Mouse (Mus musculus) liver, adult 2 months (tissue): ENCODE data around the gene Tex2. TPM values are rescaled to one million over a fixed set of nuclear protein-coding genes. Genes with fewer than 3 reads are reported as not detected.
A peak's percentile ranks its signal among the peaks of the same experiment; 100 is the strongest.

ENCODE experiments used
- DNase-seq: peaks from one replicate; pipeline ENCODE4 v3.0.0-alpha.2; 2011; ENCODE audit warnings: low read depth, low spot score; ENCODE audit errors: extremely low read depth
- H3K27ac ChIP-seq: fragments of 200-500 bp; replicated peaks from 2 replicates; pipeline ENCODE4 v1.5.1; 2012; ENCODE audit warnings: low read depth, mild to moderate bottlenecking, control low read depth, inconsistent platforms, low read length; ENCODE audit not compliant: insufficient read depth
- H3K27me3 ChIP-seq: fragments of 200-500 bp; 2 replicates; pipeline ENCODE4 v1.6.1; 2012; ENCODE audit warnings: mild to moderate bottlenecking, moderate library complexity, low read length, inconsistent platforms; ENCODE audit not compliant: control insufficient read depth, insufficient read depth
- H3K36me3 ChIP-seq: fragments of 200-500 bp; 2 replicates; pipeline ENCODE4 v1.6.1; 2012; ENCODE audit warnings: low read length, inconsistent platforms; ENCODE audit not compliant: control insufficient read depth, insufficient read depth
- H3K4me1 ChIP-seq: fragments of 200-500 bp; 2 replicates; pipeline ENCODE4 v1.6.1; 2011; ENCODE audit warnings: low read length; ENCODE audit not compliant: control insufficient read depth, insufficient read depth
- H3K4me3 ChIP-seq: fragments of 200-500 bp; 2 replicates; pipeline ENCODE4 v1.5.1; 2011; ENCODE audit warnings: low read depth, mild to moderate bottlenecking, control low read depth, low read length, moderate library complexity; ENCODE audit not compliant: insufficient read depth
- H3K79me2 ChIP-seq: fragments of 200-500 bp; 2 replicates; pipeline ENCODE4 v1.6.1; 2012; ENCODE audit warnings: inconsistent platforms, mild to moderate bottlenecking, low read length, moderate library complexity; ENCODE audit not compliant: control insufficient read depth, insufficient read depth
- H3K9ac ChIP-seq: fragments of 200-500 bp; 2 replicates; pipeline ENCODE4 v1.6.1; 2012; ENCODE audit warnings: low read depth, mild to moderate bottlenecking, control low read depth, inconsistent platforms, low read length
- CTCF ChIP-seq: fragments of 200-500 bp; IDR thresholded peaks from 2 replicates; pipeline ENCODE4 v1.5.1; 2011; ENCODE audit warnings: low read depth, low read length, control low read depth
- POLR2A ChIP-seq: fragments of 200-500 bp; IDR thresholded peaks from 2 replicates; pipeline ENCODE4 v1.6.1; 2011; ENCODE audit warnings: low read length, control low read depth; ENCODE audit not compliant: insufficient read depth; ENCODE audit errors: extremely low read depth
- whole genome bisulfite sequencing: fragments of 180-500 bp; shearing (Covaris S2); methylation state at CpG from one replicate; pipeline ENCODE4 v1.1.7; 2018; 5-methylcytosine and 5-hydroxymethylcytosine counted together
- polyA plus RNA-seq: library from polyadenylated mRNA; depleted of rRNA; stranded (reverse); fragments of >200 nt; gene quantifications from 2 replicates; pipeline ENCODE4 v1.2.3, GENCODE M21; 2012
- total RNA-seq: library from RNA; depleted of rRNA; stranded (reverse); fragments of >200 nt; gene quantifications from 2 replicates; pipeline ENCODE4 v1.2.3, GENCODE M21; 2014

Gene Tex2
- total and polyA plus RNA-seq, 2 experiments = 45.3 to 60.4 TPM

- Histone ChIP-seq H3K27me3 (no peaks in the 10 kb centered on the region), H3K27ac (peak overlapping the region; percentile 94), H3K79me2 (peaks cover 8% of the 10 kb centered on the region; the same call in 1 of the 2 replicates), H3K4me3 (no peak overlapping the region), H3K4me1 (peaks cover 35% of the 10 kb centered on the region), H3K9ac (no peak overlapping the region), H3K36me3 (no peaks in the 10 kb centered on the region)
- DNase-seq = no peak
- WGBS = 33% methylated on average over 7 of the region's 7 CpGs
- TF ChIP-seq POLR2A (no peak), CTCF (no peak)
These were observed 124.1 kb downstream of the Tex2 start for GRCm38 (mm10) chr11:106489036-106489693.

- Histone ChIP-seq H3K9ac (peak overlapping the region; percentile 71), H3K4me3 (peak overlapping the region; percentile 53), H3K36me3 (no peaks in the 10 kb centered on the region), H3K27me3 (no peaks in the 10 kb centered on the region), H3K79me2 (peaks cover 15% of the 10 kb centered on the region; the same call in 1 of the 2 replicates), H3K4me1 (peaks cover 32% of the 10 kb centered on the region), H3K27ac (peak overlapping the region; percentile 94)
- WGBS = 5% methylated on average over 17 of the region's 17 CpGs
- DNase-seq = peak; percentile 75
- TF ChIP-seq POLR2A (no peak), CTCF (no peak)
These were observed 125.1 kb downstream of the Tex2 start for GRCm38 (mm10) chr11:106488126-106488561.

GRCm38 (mm10) chr11:106487733-106488115 is 125.5 kb downstream of the Tex2 start, which contains the start of gene Ern1:
TSS of gene Ern1 (minus strand) at chr11:106487852.
- H3K4me1 ChIP-seq = peaks cover 34% of the 10 kb centered on the region
- peak within 1 kb of the TSS; percentile 99 for H3K9ac ChIP-seq
- under 1% methylated on average over 28 of the region's 28 CpGs for WGBS
- peak within 1 kb of the TSS; percentile 93 for H3K4me3 ChIP-seq
- DNase-seq = peak; percentile 86
- no peaks in the 10 kb centered on the region for H3K27me3 ChIP-seq
- peaks cover 18% of the 10 kb centered on the region for H3K79me2 ChIP-seq
- no peak for TF ChIP-seq CTCF
- TF ChIP-seq POLR2A = peak; percentile 98
- no peaks in the 10 kb centered on the region for H3K36me3 ChIP-seq
- peak within 1 kb of the TSS; percentile 94 for H3K27ac ChIP-seq

GRCm38 (mm10) chr11:106486866-106487732 is 126.1 kb downstream of the Tex2 start:
- H3K27ac ChIP-seq = peak overlapping the region; percentile 83
- H3K4me1 ChIP-seq = peaks cover 35% of the 10 kb centered on the region
- peaks cover 22% of the 10 kb centered on the region for H3K79me2 ChIP-seq
- no peaks in the 10 kb centered on the region for H3K36me3 ChIP-seq
- H3K27me3 ChIP-seq = no peaks in the 10 kb centered on the region
- peak overlapping the region; percentile 93 for H3K4me3 ChIP-seq
- no peak for TF ChIP-seq POLR2A
- H3K9ac ChIP-seq = peak overlapping the region; percentile 99
- no peak for DNase-seq
- under 1% methylated on average over 78 of the region's 86 CpGs for WGBS

GRCm38 (mm10) chr11:106486042-106486865 is 127.0 kb downstream of the Tex2 start:
- H3K4me1 ChIP-seq = peaks cover 37% of the 10 kb centered on the region
- peak overlapping the region; percentile 75 for H3K9ac ChIP-seq
- DNase-seq = peak; percentile 80
- peaks cover 23% of the 10 kb centered on the region for H3K79me2 ChIP-seq
- H3K27ac ChIP-seq = peak overlapping the region; percentile 83
- peak overlapping the region; percentile 93 for H3K4me3 ChIP-seq
- TF ChIP-seq CTCF (no peak), POLR2A (no peak)
- H3K27me3 ChIP-seq = no peaks in the 10 kb centered on the region
- 5% methylated on average over 16 of the region's 16 CpGs for WGBS
- H3K36me3 ChIP-seq = no peaks in the 10 kb centered on the region
